In the genomic region with DNA sequence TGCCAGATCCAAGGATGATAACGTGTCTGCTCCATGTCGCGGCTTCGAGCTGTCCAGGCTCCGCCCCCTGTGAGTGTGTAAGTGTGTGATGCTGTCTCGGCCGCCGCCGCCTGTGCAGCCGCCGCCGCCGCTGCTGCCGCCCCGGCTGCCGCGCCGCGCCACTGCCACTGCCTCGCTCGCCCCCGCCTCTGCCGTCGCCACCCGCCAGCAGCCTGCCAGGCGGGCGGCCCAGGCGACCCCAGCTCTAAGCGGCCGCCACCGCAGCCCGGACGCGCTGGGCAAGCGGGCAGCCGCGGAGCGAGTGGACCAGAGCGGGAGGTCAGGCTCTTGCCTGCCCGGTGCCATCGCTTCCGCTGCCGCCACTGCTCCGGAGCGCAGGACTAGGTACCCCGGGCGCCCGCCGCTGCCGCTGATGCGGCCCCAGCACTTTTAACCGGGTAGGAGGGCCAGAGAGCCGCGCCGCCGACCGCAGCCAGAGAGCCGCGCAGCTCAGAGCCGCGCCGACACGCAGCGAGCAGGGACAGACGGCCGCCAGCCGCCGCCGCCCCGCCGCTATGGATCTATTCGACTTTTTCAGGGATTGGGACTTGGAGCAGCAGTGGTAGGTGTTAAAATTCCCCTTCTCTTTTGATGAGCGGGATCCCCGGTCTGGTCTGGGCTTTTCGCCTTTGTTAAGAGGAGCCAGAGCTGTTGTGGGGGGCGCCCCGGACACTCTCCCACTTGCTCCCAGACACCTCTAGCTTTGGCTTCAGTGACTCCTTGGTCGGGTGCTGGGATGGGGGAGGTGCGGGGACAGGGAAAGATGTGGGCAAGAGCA, we compare ENCODE assay signal across 8 mouse cellular contexts. TPM values are rescaled to one million over a fixed set of nuclear protein-coding genes. Genes with fewer than 3 reads are reported as not detected.
A peak's percentile ranks its signal among the peaks of the same experiment; 100 is the strongest.
DNase-seq lines count a peak whose midpoint lies in the region; ATAC-seq and TF ChIP-seq lines count a peak whose summit lies in the region.

A gene (plus strand): TSS at position 57 of the 817 bp plus-strand sequence.

- H3K4me2 ChIP-seq in embryonic facial prominence, embryonic 14.5 days (ENCODE audit: low read depth, low read length): peak within 1 kb of the TSS; percentile 62
- peak within 1 kb of the TSS; percentile 67 for H3K4me2 ChIP-seq in heart, embryonic 16.5 days (ENCODE audit: low read depth, low read length)
- peak within 1 kb of the TSS; percentile 52 for H3K4me2 ChIP-seq in liver, embryonic 15.5 days

- H3K27ac ChIP-seq in embryonic facial prominence, embryonic 14.5 days (replicated peaks; ENCODE audit: low read depth, low read length): no peak within 1 kb of the TSS; the same call in 1 of the 2 replicates
- peak within 1 kb of the TSS; percentile 56 for H3K27ac ChIP-seq in heart, embryonic 16.5 days (ENCODE audit: low read length)
- no peak within 1 kb of the TSS for H3K27ac ChIP-seq in liver, embryonic 15.5 days (replicated peaks)
- no peak within 1 kb of the TSS for H3K27ac ChIP-seq in olfactory bulb, adult 2 months (ENCODE audit: insufficient read depth, low read depth, low read length)

- no peak for TF ChIP-seq CTCF in olfactory bulb, adult 2 months (IDR thresholded peaks at IDR 0.05; ENCODE audit: insufficient read depth, low read depth, low read length)

- TF ChIP-seq POLR2A in olfactory bulb, adult 2 months (IDR thresholded peaks at IDR 0.05; ENCODE audit: insufficient read depth, low read depth, low read length): no peak

- ATAC-seq in embryonic facial prominence, embryonic 14.5 days (ENCODE audit: low read depth): peak; percentile 90
- peak; percentile 88 for ATAC-seq in heart, embryonic 16.5 days (replicated peaks; ENCODE audit: extremely low read depth, insufficient read depth, low FRiP score)
- ATAC-seq in liver, embryonic 15.5 days (ENCODE audit: insufficient read depth): no peak
- ATAC-seq in monocyte, adult 5-6 weeks (replicated peaks; ENCODE audit: insufficient number of reproducible peaks, low FRiP score, low TSS enrichment, poor library complexity, severe bottlenecking): no peak

- peak; percentile 57 for DNase-seq in ovary, postnatal 36 days (ENCODE audit: low spot score)
- DNase-seq in ovary, postnatal 14 days (ENCODE audit: low spot score): no peak
- DNase-seq in embryonic facial prominence, embryonic 14.5 days (ENCODE audit: low spot score): peak; percentile 66
- peak; percentile 44 to 66 for DNase-seq in kidney, postnatal 4 days

- no peaks in the 10 kb centered on the region for H3K36me3 ChIP-seq in embryonic facial prominence, embryonic 14.5 days (ENCODE audit: control insufficient read depth, insufficient read depth, low read length)
- H3K36me3 ChIP-seq in heart, embryonic 16.5 days (ENCODE audit: control insufficient read depth, insufficient read depth): no peaks in the 10 kb centered on the region
- H3K36me3 ChIP-seq in liver, embryonic 15.5 days (replicated peaks): no peaks in the 10 kb centered on the region

- peak within 1 kb of the TSS; percentile 68 for H3K9ac ChIP-seq in embryonic facial prominence, embryonic 14.5 days (ENCODE audit: low read depth, low read length)
- H3K9ac ChIP-seq in heart, embryonic 16.5 days (ENCODE audit: low read length): peak within 1 kb of the TSS; percentile 77
- no peak within 1 kb of the TSS for H3K9ac ChIP-seq in liver, embryonic 15.5 days

- WGBS in embryonic facial prominence, embryonic 14.5 days: 24% methylated on average over 31 of the region's 79 CpGs
- WGBS in heart, embryonic 16.5 days: 5% methylated on average over 62 of the region's 79 CpGs
- 9% methylated on average over 71 of the region's 79 CpGs for WGBS in liver, embryonic 15.5 days (ENCODE audit: insufficient replicate concordance)
- WGBS in olfactory bulb, adult 2 months: 22% methylated on average over 78 of the region's 79 CpGs

- H3K4me3 ChIP-seq in embryonic facial prominence, embryonic 14.5 days (ENCODE audit: low read depth, low read length): peak within 1 kb of the TSS; percentile 60
- H3K4me3 ChIP-seq in heart, embryonic 16.5 days (ENCODE audit: low read length): peak within 1 kb of the TSS; percentile 69
- peak within 1 kb of the TSS; percentile 45 for H3K4me3 ChIP-seq in liver, embryonic 15.5 days (replicated peaks)
- peak within 1 kb of the TSS; percentile 60 for H3K4me3 ChIP-seq in olfactory bulb, adult 2 months (ENCODE audit: insufficient read depth, low read depth, low read length)

- H3K27me3 ChIP-seq in embryonic facial prominence, embryonic 14.5 days (replicated peaks; ENCODE audit: control insufficient read depth, insufficient read depth, low read length): peaks cover 15% of the 10 kb centered on the region
- H3K27me3 ChIP-seq in heart, embryonic 16.5 days (ENCODE audit: control insufficient read depth, insufficient read depth, low read length): peaks cover 15% of the 10 kb centered on the region; the same call in 1 of the 2 replicates
- peaks cover 29% of the 10 kb centered on the region for H3K27me3 ChIP-seq in liver, embryonic 15.5 days

- no peaks in the 10 kb centered on the region for H3K4me1 ChIP-seq in embryonic facial prominence, embryonic 14.5 days (ENCODE audit: control insufficient read depth, insufficient read depth, low read length)
- no peaks in the 10 kb centered on the region for H3K4me1 ChIP-seq in heart, embryonic 16.5 days (ENCODE audit: control insufficient read depth, insufficient read depth, low read length)
- H3K4me1 ChIP-seq in liver, embryonic 15.5 days (replicated peaks): no peaks in the 10 kb centered on the region
- peaks cover 13% of the 10 kb centered on the region for H3K4me1 ChIP-seq in olfactory bulb, adult 2 months (ENCODE audit: control insufficient read depth, insufficient read depth, low read length)

- H3K9me3 ChIP-seq in embryonic facial prominence, embryonic 14.5 days (ENCODE audit: control insufficient read depth, low read length): no peaks in the 10 kb centered on the region
- no peaks in the 10 kb centered on the region for H3K9me3 ChIP-seq in heart, embryonic 16.5 days (replicated peaks; ENCODE audit: control insufficient read depth, low read length)
- no peaks in the 10 kb centered on the region for H3K9me3 ChIP-seq in liver, embryonic 15.5 days (replicated peaks)

RNA-seq across cellular contexts. Expression of the gene that starts here (rescaled TPM):
- polyA plus RNA-seq in embryonic facial prominence, embryonic 14.5 days (2014; fragmentation: Nextera tagmentation; extraction: Ambion mirVana): 5.7 and 6.8 TPM in 2 replicates
- polyA plus RNA-seq in heart, embryonic 16.5 days (2015; fragmentation: Nextera tagmentation; extraction: Ambion mirVana): 4.3 and 5.6 TPM in 2 replicates
- 0.25 and 0.32 TPM in 2 replicates for polyA plus RNA-seq in liver, embryonic 15.5 days (2015; fragmentation: Nextera tagmentation; extraction: Ambion mirVana)
- not detected in 2 replicates for polyA plus RNA-seq in olfactory bulb, adult 2 months (2012; ENCODE audit: insufficient read depth, insufficient read length, low replicate concordance, missing spikeins)
- total RNA-seq in monocyte, adult 5-6 weeks (2017): not detected in 3 replicates

Comparison
In these comparisons a context has a peak if more than half of its experiments do, and no peak if none do; other contexts are left out.
1. ATAC-seq: peak in embryonic facial prominence, embryonic 14.5 days (single experiment) and heart, embryonic 16.5 days (single experiment); none in liver, embryonic 15.5 days (single experiment) and monocyte, adult 5-6 weeks (single experiment).
2. Peak in every context shown above with its lines, with median percentiles within 50 percentile points of each other: H3K4me2 ChIP-seq and H3K4me3 ChIP-seq.